Mouse (Mus musculus): ENCODE data around the gene Gm38394. TPM values are rescaled to one million over a fixed set of nuclear protein-coding genes. Genes with fewer than 3 reads are reported as not detected.

Gm38394 gene
- polyA plus RNA-seq, 1 experiment = 1.4 TPM

DNA sequence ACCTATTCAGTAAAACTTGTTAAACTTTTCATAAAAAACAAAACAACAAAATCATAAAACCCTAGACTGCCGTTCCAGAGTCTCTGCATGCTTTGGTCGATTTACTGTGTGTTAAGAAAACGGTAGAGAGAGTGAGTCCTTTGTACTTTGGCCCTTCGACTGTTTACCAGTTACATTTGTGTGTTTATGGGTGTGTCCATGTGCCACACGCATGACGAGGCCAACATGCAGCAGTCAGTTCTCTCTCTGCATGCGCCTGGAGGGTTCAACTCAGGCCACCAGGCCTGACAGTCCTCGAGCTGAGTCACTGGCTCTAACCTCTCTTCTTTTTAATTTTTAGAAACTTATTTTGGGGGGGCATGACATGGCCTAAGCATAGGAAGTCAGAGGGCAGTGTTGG lies 42.8 kb downstream of the Gm38394 start:
- Histone ChIP-seq H3K27me3 (ENCODE audit: control insufficient read depth, insufficient read depth, low read length) (no peaks in the 10 kb centered on the region), H3K27ac (ENCODE audit: insufficient read depth, low read length) (no peak overlapping the region), H3K4me1 (ENCODE audit: control insufficient read depth, insufficient read depth, insufficient read length) (no peaks in the 10 kb centered on the region), H3K4me3 (ENCODE audit: extremely low read depth, insufficient read depth, insufficient read length) (no peak overlapping the region), H3K36me3 (ENCODE audit: control insufficient read depth, insufficient read depth, low read length) (peaks cover 21% of the 10 kb centered on the region)
- TF ChIP-seq CTCF (IDR thresholded peaks at IDR 0.05; ENCODE audit: extremely low read depth, insufficient read depth, insufficient read length, insufficient replicate concordance) (no peak), POLR2A (IDR thresholded peaks at IDR 0.05; ENCODE audit: low read depth, low read length) (no peak)
- 83% methylated on average over 8 of the region's 8 CpGs for WGBS
- DNase-seq (ENCODE audit: low read depth in 1 of 2, low spot score in 2 of 2) = no peak

GRCm38 (mm10) chr1:133617908-133618307 lies 43.2 kb downstream of the Gm38394 start:
- WGBS = 63% methylated on average over 2 of the region's 2 CpGs
- no peak for DNase-seq (ENCODE audit: low read depth in 1 of 2, low spot score in 2 of 2)
- TF ChIP-seq CTCF (IDR thresholded peaks at IDR 0.05; ENCODE audit: extremely low read depth, insufficient read depth, insufficient read length, insufficient replicate concordance) (no peak), POLR2A (IDR thresholded peaks at IDR 0.05; ENCODE audit: low read depth, low read length) (no peak)
- no peaks in the 10 kb centered on the region for H3K4me1 ChIP-seq (ENCODE audit: control insufficient read depth, insufficient read depth, insufficient read length)
- H3K27me3 ChIP-seq (ENCODE audit: control insufficient read depth, insufficient read depth, low read length) = no peaks in the 10 kb centered on the region
- H3K27ac ChIP-seq (ENCODE audit: insufficient read depth, low read length) = no peak overlapping the region
- peaks cover 18% of the 10 kb centered on the region for H3K36me3 ChIP-seq (ENCODE audit: control insufficient read depth, insufficient read depth, low read length)
- H3K4me3 ChIP-seq (ENCODE audit: extremely low read depth, insufficient read depth, insufficient read length) = no peak overlapping the region

GRCm38 (mm10) chr1:133613817-133614216 lies 47.3 kb downstream of the Gm38394 start:
- no peaks in the 10 kb centered on the region for H3K4me1 ChIP-seq (ENCODE audit: control insufficient read depth, insufficient read depth, insufficient read length)
- no peak overlapping the region for H3K4me3 ChIP-seq (ENCODE audit: extremely low read depth, insufficient read depth, insufficient read length)
- DNase-seq (ENCODE audit: low read depth in 1 of 2, low spot score in 2 of 2) = no peak
- TF ChIP-seq POLR2A (IDR thresholded peaks at IDR 0.05; ENCODE audit: low read depth, low read length) (no peak), CTCF (IDR thresholded peaks at IDR 0.05; ENCODE audit: extremely low read depth, insufficient read depth, insufficient read length, insufficient replicate concordance) (no peak)
- WGBS = 76% methylated on average over 3 of the region's 3 CpGs
- no peak overlapping the region for H3K27ac ChIP-seq (ENCODE audit: insufficient read depth, low read length)
- no peaks in the 10 kb centered on the region for H3K27me3 ChIP-seq (ENCODE audit: control insufficient read depth, insufficient read depth, low read length)
- H3K36me3 ChIP-seq (ENCODE audit: control insufficient read depth, insufficient read depth, low read length) = peaks cover 3% of the 10 kb centered on the region; the same call in 1 of the 2 replicates

- TF ChIP-seq POLR2A (IDR thresholded peaks at IDR 0.05; ENCODE audit: low read depth, low read length) = no peak
- TF ChIP-seq CTCF (IDR thresholded peaks at IDR 0.05; ENCODE audit: extremely low read depth, insufficient read depth, insufficient read length, insufficient replicate concordance) = no peak
- H3K27ac ChIP-seq (ENCODE audit: insufficient read depth, low read length) = no peak overlapping the region
- no peak overlapping the region for H3K4me3 ChIP-seq (ENCODE audit: extremely low read depth, insufficient read depth, insufficient read length)
- no peak for DNase-seq (ENCODE audit: low read depth in 1 of 2, low spot score in 2 of 2)
- no peaks in the 10 kb centered on the region for H3K4me1 ChIP-seq (ENCODE audit: control insufficient read depth, insufficient read depth, insufficient read length)
- no peaks in the 10 kb centered on the region for H3K27me3 ChIP-seq (ENCODE audit: control insufficient read depth, insufficient read depth, low read length)
- peaks cover 8% of the 10 kb centered on the region for H3K36me3 ChIP-seq (ENCODE audit: control insufficient read depth, insufficient read depth, low read length)
- 100% methylated on average over 1 of the region's 1 CpGs for WGBS
Observed at GRCm38 (mm10) chr1:133611436-133611835, 49.7 kb downstream of the Gm38394 start.

- no peak overlapping the region for H3K4me3 ChIP-seq (ENCODE audit: extremely low read depth, insufficient read depth, insufficient read length)
- WGBS = 61% methylated on average over 6 of the region's 6 CpGs
- no peaks in the 10 kb centered on the region for H3K4me1 ChIP-seq (ENCODE audit: control insufficient read depth, insufficient read depth, insufficient read length)
Observed at GRCm38 (mm10) chr1:133610601-133611000, 50.5 kb downstream of the Gm38394 start.

DNA sequence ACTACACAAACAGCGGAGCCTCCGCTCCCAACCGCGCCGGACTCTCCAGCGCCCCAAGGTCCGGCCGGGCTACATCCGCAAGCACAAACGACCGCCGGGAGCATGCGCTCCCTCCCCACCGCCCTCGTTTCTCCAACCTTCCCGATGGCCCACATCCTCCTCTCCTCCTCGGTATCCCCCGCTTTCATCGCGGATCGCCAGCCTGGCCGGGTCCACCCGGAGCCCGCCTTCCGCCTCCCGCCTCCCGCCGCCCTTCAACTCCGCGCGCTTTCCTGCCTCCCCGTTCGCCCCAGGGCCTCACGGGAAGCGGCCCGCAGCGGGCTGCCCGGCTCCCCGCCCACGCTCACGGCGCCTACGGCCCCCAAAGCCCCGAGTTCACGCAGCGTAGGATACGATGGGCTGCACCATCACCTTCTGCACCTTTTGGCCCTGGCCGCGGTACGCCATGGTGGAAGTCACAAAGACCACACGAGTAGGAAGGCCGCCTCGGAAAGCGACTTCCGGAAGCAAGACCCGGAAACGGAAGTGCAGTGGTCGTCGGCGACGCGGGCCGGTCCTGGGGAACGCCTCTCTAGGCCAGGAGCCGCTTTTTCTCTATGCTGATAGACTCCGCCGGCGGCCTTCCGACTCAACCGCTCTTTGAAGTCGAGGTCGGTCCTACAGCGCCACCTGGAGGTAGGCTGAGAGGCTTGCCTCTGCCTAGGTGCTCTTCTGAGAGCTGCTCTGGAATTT lies 51.2 kb downstream of the Gm38394 start, which contains the start of gene Snrpe:
TSS of gene Snrpe (minus strand) at position 521 of the 732 bp plus-strand sequence.
- DNase-seq (ENCODE audit: low read depth in 1 of 2, low spot score in 2 of 2) = peak; percentile 94 to 97
- no peaks in the 10 kb centered on the region for H3K27me3 ChIP-seq (ENCODE audit: control insufficient read depth, insufficient read depth, low read length)
- TF ChIP-seq POLR2A (IDR thresholded peaks at IDR 0.05; ENCODE audit: low read depth, low read length) (peak; percentile 48; the same call in 1 of the 2 replicates), CTCF (IDR thresholded peaks at IDR 0.05; ENCODE audit: extremely low read depth, insufficient read depth, insufficient read length, insufficient replicate concordance) (peak; percentile 99)
- peak within 1 kb of the TSS; percentile 90 for H3K4me3 ChIP-seq (ENCODE audit: extremely low read depth, insufficient read depth, insufficient read length)
- under 1% methylated on average over 73 of the region's 73 CpGs for WGBS
- H3K36me3 ChIP-seq (ENCODE audit: control insufficient read depth, insufficient read depth, low read length) = peaks cover 18% of the 10 kb centered on the region
- H3K27ac ChIP-seq (ENCODE audit: insufficient read depth, low read length) = peak within 1 kb of the TSS; percentile 90
- H3K4me1 ChIP-seq (ENCODE audit: control insufficient read depth, insufficient read depth, insufficient read length) = no peaks in the 10 kb centered on the region

More at GRCm38 (mm10) chr1:133610601-133611000, 50.5 kb downstream of the Gm38394 start:
- TF ChIP-seq POLR2A (IDR thresholded peaks at IDR 0.05; ENCODE audit: low read depth, low read length) (no peak), CTCF (IDR thresholded peaks at IDR 0.05; ENCODE audit: extremely low read depth, insufficient read depth, insufficient read length, insufficient replicate concordance) (no peak)
- no peak for DNase-seq (ENCODE audit: low read depth in 1 of 2, low spot score in 2 of 2)
- no peaks in the 10 kb centered on the region for H3K27me3 ChIP-seq (ENCODE audit: control insufficient read depth, insufficient read depth, low read length)
- H3K27ac ChIP-seq (ENCODE audit: insufficient read depth, low read length) = no peak overlapping the region
- H3K36me3 ChIP-seq (ENCODE audit: control insufficient read depth, insufficient read depth, low read length) = peaks cover 12% of the 10 kb centered on the region

- Histone ChIP-seq H3K27me3 (ENCODE audit: control insufficient read depth, insufficient read depth, low read length) (no peaks in the 10 kb centered on the region), H3K36me3 (ENCODE audit: control insufficient read depth, insufficient read depth, low read length) (peaks cover 40% of the 10 kb centered on the region), H3K27ac (ENCODE audit: insufficient read depth, low read length) (no peak overlapping the region), H3K4me3 (ENCODE audit: extremely low read depth, insufficient read depth, insufficient read length) (no peak overlapping the region), H3K4me1 (ENCODE audit: control insufficient read depth, insufficient read depth, insufficient read length) (no peaks in the 10 kb centered on the region)
- WGBS = 94% methylated on average over 4 of the region's 4 CpGs
- no peak for DNase-seq (ENCODE audit: low read depth in 1 of 2, low spot score in 2 of 2)
- no peak for TF ChIP-seq POLR2A (IDR thresholded peaks at IDR 0.05; ENCODE audit: low read depth, low read length)
- TF ChIP-seq CTCF (IDR thresholded peaks at IDR 0.05; ENCODE audit: extremely low read depth, insufficient read depth, insufficient read length, insufficient replicate concordance) = no peak
Observed at GRCm38 (mm10) chr1:133603174-133603573, 57.9 kb downstream of the Gm38394 start.
